8 mouse cellular contexts compared by ENCODE assay signal in the genomic region with DNA sequence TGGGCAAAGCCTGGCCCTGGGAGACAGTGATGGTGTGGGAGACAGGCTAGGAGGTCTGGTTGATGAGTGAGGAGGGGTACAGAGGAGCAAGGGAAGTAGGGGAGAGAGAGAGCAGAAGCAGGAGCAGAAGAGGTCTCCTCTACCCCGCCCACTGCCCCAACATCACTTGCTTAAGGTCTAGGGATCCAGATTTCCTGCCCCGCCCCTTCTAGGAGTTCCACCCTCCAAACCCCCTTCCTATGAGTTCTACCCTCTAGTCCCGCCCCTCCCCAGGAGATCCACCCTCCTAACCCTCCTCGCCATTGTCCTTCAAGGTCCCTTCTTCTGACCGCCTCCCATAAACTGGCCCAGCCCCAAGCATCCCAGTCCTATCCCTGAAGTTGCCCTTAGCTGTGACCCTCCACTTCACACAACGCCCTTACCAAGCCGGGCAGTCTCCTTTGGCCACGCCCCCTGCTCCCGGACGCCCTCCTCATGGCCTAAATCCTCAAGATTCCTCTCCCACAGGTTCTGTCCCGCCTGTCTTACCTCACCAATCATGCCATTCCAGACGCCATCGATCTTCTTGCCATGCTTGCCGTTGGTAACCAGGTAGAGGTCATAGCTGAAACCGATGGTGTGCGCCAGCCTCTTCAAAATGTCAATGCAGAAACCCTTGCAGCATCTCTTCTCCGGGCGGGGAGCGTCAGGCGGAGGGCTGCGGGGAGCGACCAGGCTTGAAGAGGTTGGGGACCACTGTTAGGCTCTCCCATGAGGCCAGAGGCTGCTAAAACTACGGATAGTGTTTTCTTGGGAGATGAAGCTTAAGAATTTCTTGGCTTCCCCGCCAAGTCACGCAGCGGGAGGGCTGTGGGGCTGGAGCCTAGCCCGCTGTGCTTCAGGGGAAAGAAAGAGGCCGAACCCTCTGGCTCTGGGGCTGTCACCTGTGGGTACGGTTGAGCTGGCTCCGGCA. TPM values are rescaled to one million over a fixed set of nuclear protein-coding genes. Genes with fewer than 3 reads are reported as not detected.
DNase-seq lines count a peak whose midpoint lies in the region; ATAC-seq and TF ChIP-seq lines count a peak whose summit lies in the region.
"Had no signal": no experiment of that assay in that cellular context is flagged by ENCODE, and none has a peak within 500 bp of the region (broad histone marks: within the 10 kb centered on the region; RNA-seq: fewer than 3 reads in every experiment).

No protein-coding gene starts in this region.

- peak overlapping the region; percentile 42 for H3K4me3 ChIP-seq in forebrain, embryonic 16.5 days (replicated peaks; ENCODE audit: low read length)
- H3K4me3 ChIP-seq in limb, embryonic 14.5 days (replicated peaks; ENCODE audit: low read length) = peak overlapping the region; percentile 31
- H3K4me3 ChIP-seq: erythroblast, embryonic 14.5 days had no signal

- no peak for TF ChIP-seq CTCF in brain, embryonic 14.5 days (IDR thresholded peaks at IDR 0.05; ENCODE audit: borderline replicate concordance, extremely low read depth, insufficient read depth, insufficient read length)

- H3K4me2 ChIP-seq in forebrain, embryonic 16.5 days (ENCODE audit: low read length) = peak overlapping the region; percentile 66
- peak overlapping the region; percentile 48 for H3K4me2 ChIP-seq in limb, embryonic 14.5 days (replicated peaks; ENCODE audit: low read depth, low read length, severe bottlenecking)

- peak overlapping the region; percentile 51 for H3K9ac ChIP-seq in forebrain, embryonic 16.5 days (replicated peaks; ENCODE audit: low read depth, low read length)
- H3K9ac ChIP-seq in limb, embryonic 14.5 days (ENCODE audit: low read depth, low read length, severe bottlenecking) = peak overlapping the region; percentile 38

- H3K9me3 ChIP-seq in forebrain, embryonic 16.5 days (ENCODE audit: control insufficient read depth, low read length) = no peaks in the 10 kb centered on the region
- no peaks in the 10 kb centered on the region for H3K9me3 ChIP-seq in limb, embryonic 14.5 days (ENCODE audit: control insufficient read depth, low read length)

- WGBS in forebrain, embryonic 16.5 days = 3% methylated on average over 30 of the region's 30 CpGs
- WGBS in limb, embryonic 14.5 days = 3% methylated on average over 27 of the region's 30 CpGs

- H3K27me3 ChIP-seq in forebrain, embryonic 16.5 days (replicated peaks; ENCODE audit: control insufficient read depth, insufficient read depth, low read length) = peaks cover 17% of the 10 kb centered on the region
- H3K27me3 ChIP-seq in limb, embryonic 14.5 days (ENCODE audit: control insufficient read depth, insufficient read depth, low read length) = 0 out of 2 replicates have a peak, but pooled peaks cover 9% of the 10 kb centered on the region

- H3K4me1 ChIP-seq in forebrain, embryonic 16.5 days (replicated peaks; ENCODE audit: control insufficient read depth, insufficient read depth, low read length) = peaks cover 9% of the 10 kb centered on the region
- H3K4me1 ChIP-seq in limb, embryonic 14.5 days (ENCODE audit: control insufficient read depth, insufficient read depth, low read length) = peaks cover 8% of the 10 kb centered on the region; the same call in 1 of the 2 replicates

- no peak for ATAC-seq in forebrain, embryonic 16.5 days
- peak; percentile 66 for ATAC-seq in limb, embryonic 14.5 days (ENCODE audit: low FRiP score, low read depth)

- TF ChIP-seq POLR2A in brain, embryonic 14.5 days (IDR thresholded peaks at IDR 0.05; ENCODE audit: borderline replicate concordance, extremely low read depth, insufficient read depth, insufficient read length, poor library complexity, severe bottlenecking) = no peak
- TF ChIP-seq POLR2A in limb, embryonic 14.5 days (IDR thresholded peaks at IDR 0.05; ENCODE audit: borderline replicate concordance, extremely low read depth, insufficient read depth, insufficient read length) = no peak

- no peak overlapping the region for H3K27ac ChIP-seq in forebrain, embryonic 16.5 days (ENCODE audit: low read length)
- no peak overlapping the region for H3K27ac ChIP-seq in limb, embryonic 14.5 days (replicated peaks; ENCODE audit: low read depth, low read length)

- H3K36me3 ChIP-seq in forebrain, embryonic 16.5 days (ENCODE audit: control insufficient read depth, insufficient read depth) = no peaks in the 10 kb centered on the region
- no peaks in the 10 kb centered on the region for H3K36me3 ChIP-seq in limb, embryonic 14.5 days (ENCODE audit: control insufficient read depth, insufficient read depth, low read length)

- DNase-seq in Muller cell, postnatal 12 days (ENCODE audit: inconsistent ontology term) = peak; percentile 51
- DNase-seq in brain, embryonic 14.5 days (ENCODE audit: low read depth) = peak; percentile 34
- DNase-seq in limb, embryonic 14.5 days (ENCODE audit: low spot score) = no peak
- peak; percentile 55 for DNase-seq in neural tube, embryonic 10.5 days (ENCODE audit: extremely low spot score, low spot score)
- DNase-seq in frontal cortex, postnatal 36 days (ENCODE audit: low spot score in 2 of 2) = no peak
- DNase-seq in left cerebral cortex, adult 18-20 months (ENCODE audit: low spot score in 2 of 2) = no peak

RNA-seq across cellular contexts. Expression of gene Kdelr1, which starts 15.3 kb away (rescaled TPM):
- polyA plus RNA-seq in brain, embryonic 14.5 days (2012; rRNA removed) = 197 and 238 TPM in 2 replicates
- 41.8 TPM in 2 replicates for polyA plus RNA-seq in forebrain, embryonic 16.5 days (2015; fragmentation: Nextera tagmentation; extraction: Ambion mirVana)
- 374 and 521 TPM in 2 replicates for polyA plus RNA-seq in limb, embryonic 14.5 days (2012; rRNA removed)
- polyA plus RNA-seq in limb, embryonic 14.5 days (2014; fragmentation: Nextera tagmentation; extraction: Ambion mirVana) = 140 and 163 TPM in 2 replicates
- 10 to 100 TPM; 69.0 to 76.2 TPM for total RNA-seq in left cerebral cortex, adult 18-20 months (2021)

RNA-seq across cellular contexts. Expression of gene Grin2d, which starts 21.0 kb away (rescaled TPM):
- 13.2 and 31.1 TPM in 2 replicates for polyA plus RNA-seq in brain, embryonic 14.5 days (2012; rRNA removed)
- polyA plus RNA-seq in forebrain, embryonic 16.5 days (2015; fragmentation: Nextera tagmentation; extraction: Ambion mirVana) = 0.56 and 1.5 TPM in 2 replicates
- polyA plus RNA-seq in limb, embryonic 14.5 days (2012; rRNA removed) = 4.9 and 7.4 TPM in 2 replicates
- 0.59 and 0.61 TPM in 2 replicates for polyA plus RNA-seq in limb, embryonic 14.5 days (2014; fragmentation: Nextera tagmentation; extraction: Ambion mirVana)
- 10 to 100 TPM; 10.7 to 10.9 TPM for total RNA-seq in left cerebral cortex, adult 18-20 months (2021)

RNA-seq across cellular contexts. Expression of gene Grwd1, which starts 26.5 kb away (rescaled TPM):
- 23.4 and 25.5 TPM in 2 replicates for polyA plus RNA-seq in brain, embryonic 14.5 days (2012; rRNA removed)
- polyA plus RNA-seq in forebrain, embryonic 16.5 days (2015; fragmentation: Nextera tagmentation; extraction: Ambion mirVana) = 45.3 and 46.1 TPM in 2 replicates
- polyA plus RNA-seq in limb, embryonic 14.5 days (2012; rRNA removed) = 33.7 and 38.7 TPM in 2 replicates
- polyA plus RNA-seq in limb, embryonic 14.5 days (2014; fragmentation: Nextera tagmentation; extraction: Ambion mirVana) = 62.4 and 62.9 TPM in 2 replicates
- 10 to 100 TPM; 20.1 to 23.2 TPM for total RNA-seq in left cerebral cortex, adult 18-20 months (2021)

RNA-seq across cellular contexts. Expression of gene Kcnj14, which starts 32.6 kb away (rescaled TPM):
- polyA plus RNA-seq in brain, embryonic 14.5 days (2012; rRNA removed) = 1.3 and 1.9 TPM in 2 replicates
- polyA plus RNA-seq in forebrain, embryonic 16.5 days (2015; fragmentation: Nextera tagmentation; extraction: Ambion mirVana) = 0.85 and 1.1 TPM in 2 replicates
- polyA plus RNA-seq in limb, embryonic 14.5 days (2012; rRNA removed) = 1.7 and 3.5 TPM in 2 replicates
- polyA plus RNA-seq in limb, embryonic 14.5 days (2014; fragmentation: Nextera tagmentation; extraction: Ambion mirVana) = 1.1 and 1.4 TPM in 2 replicates
- total RNA-seq in left cerebral cortex, adult 18-20 months (2021) = 1 to 10 TPM; 2.2 to 2.6 TPM

RNA-seq across cellular contexts. Expression of gene Syngr4, which starts 39.3 kb away (rescaled TPM):
- polyA plus RNA-seq in brain, embryonic 14.5 days (2012; rRNA removed) = 0.30 and 0.41 TPM in 2 replicates
- polyA plus RNA-seq in forebrain, embryonic 16.5 days (2015; fragmentation: Nextera tagmentation; extraction: Ambion mirVana) = 0.63 TPM in 1 of 2 replicates, not detected in the other
- polyA plus RNA-seq in limb, embryonic 14.5 days (2012; rRNA removed) = 0.49 and 0.83 TPM in 2 replicates
- polyA plus RNA-seq in limb, embryonic 14.5 days (2014; fragmentation: Nextera tagmentation; extraction: Ambion mirVana) = 0.53 and 0.99 TPM in 2 replicates
- total RNA-seq in left cerebral cortex, adult 18-20 months (2021) = not detected

Comparison
In these comparisons a context has a peak if more than half of its experiments do, and no peak if none do; other contexts are left out.
1. DNase-seq: peak in Muller cell, postnatal 12 days (single experiment), brain, embryonic 14.5 days (single experiment) and neural tube, embryonic 10.5 days (single experiment); none in limb, embryonic 14.5 days (single experiment), frontal cortex, postnatal 36 days (0 of 2) and left cerebral cortex, adult 18-20 months (0 of 2).